Mouse (Mus musculus): Measurements from ENCODE around the gene Zfp958. TPM values are rescaled to one million over a fixed set of nuclear protein-coding genes. Genes with fewer than 3 reads are reported as not detected.

Gene Zfp958
- total and polyA plus RNA-seq, 3 experiments = 10.4 to 38.7 (median 15.6) TPM

DNA sequence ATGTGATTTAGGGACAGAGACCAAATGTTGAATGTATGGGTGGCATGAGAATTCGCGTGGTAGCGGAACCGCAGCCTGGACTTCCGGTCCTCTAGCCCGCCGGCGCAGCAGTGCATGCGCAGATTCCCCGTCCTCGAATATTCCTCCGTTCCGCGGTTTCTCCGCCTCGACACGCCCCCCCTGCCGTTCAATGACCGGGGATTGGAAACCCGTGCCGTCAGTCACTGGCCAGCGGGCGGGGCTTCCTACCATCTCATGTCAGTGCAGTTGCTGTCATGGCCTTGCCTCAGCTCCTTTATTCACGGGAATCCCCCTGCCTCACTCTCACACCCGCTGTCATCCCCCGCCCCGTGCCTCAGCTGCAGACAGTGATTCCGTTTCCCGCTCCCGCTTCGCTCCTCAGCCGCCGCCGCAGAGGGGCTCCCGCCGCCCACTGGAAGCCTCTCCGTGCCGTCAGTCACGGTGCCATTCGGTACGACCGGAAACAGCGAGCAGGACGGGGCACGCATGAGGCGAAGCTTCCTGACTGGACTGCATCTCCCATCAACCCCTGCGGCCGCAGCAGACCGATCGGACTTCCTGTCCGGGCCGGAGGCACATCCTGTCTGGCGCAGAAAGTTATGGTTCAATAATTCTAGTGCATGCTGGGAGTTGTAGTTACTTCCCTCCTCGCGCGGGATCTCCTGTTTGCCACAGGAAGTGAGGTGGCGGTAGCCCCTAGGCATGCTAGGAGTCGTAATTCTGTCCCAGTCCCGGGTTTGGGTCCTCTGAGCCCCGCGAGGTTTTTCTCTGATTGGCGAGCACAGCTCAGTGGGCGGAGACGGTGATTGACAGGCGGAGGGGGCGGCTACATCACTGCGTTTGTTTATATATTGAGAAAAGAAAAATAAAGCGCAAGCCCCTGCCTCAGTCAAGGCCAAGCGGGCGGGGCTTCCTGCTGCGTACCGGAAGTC is 64.6 kb downstream of the Zfp958 start (continued):
- TF ChIP-seq RCOR1 (conservative IDR thresholded peaks at IDR 0.05; ENCODE audit: low read depth, low read length) = no peak; the same call in 1 of the 2 replicates
- peak; percentile 67 for TF ChIP-seq MAZ (IDR thresholded peaks at IDR 0.05; ENCODE audit: low read depth, low read length)
- TF ChIP-seq NRF1 (IDR thresholded peaks at IDR 0.05; ENCODE audit: low read depth, low read length) = peak; percentile 92
- peak; percentile 84; the same call in 1 of the 2 replicates for TF ChIP-seq GABPA (IDR thresholded peaks at IDR 0.05; ENCODE audit: insufficient replicate concordance, low read depth, low read length)
- TF ChIP-seq USF2 (conservative IDR thresholded peaks at IDR 0.05; ENCODE audit: low read depth, low read length) = no peak
- TF ChIP-seq ZC3H11A (IDR thresholded peaks at IDR 0.05; ENCODE audit: low read depth, low read length) = no peak
- TF ChIP-seq RAD21 (IDR thresholded peaks at IDR 0.05; ENCODE audit: low read depth, low read length) = no peak
- TF ChIP-seq ZNF384 (IDR thresholded peaks at IDR 0.05; ENCODE audit: low read depth, low read length) = no peak
- peak; percentile 74 for TF ChIP-seq MAX (IDR thresholded peaks at IDR 0.05; ENCODE audit: low read length)
- TF ChIP-seq CHD2 (IDR thresholded peaks at IDR 0.05; ENCODE audit: low read length) = peak; percentile 98
- peak; percentile 92 for TF ChIP-seq MXI1 (IDR thresholded peaks at IDR 0.05; ENCODE audit: low read depth, low read length)
- TF ChIP-seq MYC (IDR thresholded peaks at IDR 0.05; ENCODE audit: low read depth, low read length) = peak; percentile 89

DNA sequence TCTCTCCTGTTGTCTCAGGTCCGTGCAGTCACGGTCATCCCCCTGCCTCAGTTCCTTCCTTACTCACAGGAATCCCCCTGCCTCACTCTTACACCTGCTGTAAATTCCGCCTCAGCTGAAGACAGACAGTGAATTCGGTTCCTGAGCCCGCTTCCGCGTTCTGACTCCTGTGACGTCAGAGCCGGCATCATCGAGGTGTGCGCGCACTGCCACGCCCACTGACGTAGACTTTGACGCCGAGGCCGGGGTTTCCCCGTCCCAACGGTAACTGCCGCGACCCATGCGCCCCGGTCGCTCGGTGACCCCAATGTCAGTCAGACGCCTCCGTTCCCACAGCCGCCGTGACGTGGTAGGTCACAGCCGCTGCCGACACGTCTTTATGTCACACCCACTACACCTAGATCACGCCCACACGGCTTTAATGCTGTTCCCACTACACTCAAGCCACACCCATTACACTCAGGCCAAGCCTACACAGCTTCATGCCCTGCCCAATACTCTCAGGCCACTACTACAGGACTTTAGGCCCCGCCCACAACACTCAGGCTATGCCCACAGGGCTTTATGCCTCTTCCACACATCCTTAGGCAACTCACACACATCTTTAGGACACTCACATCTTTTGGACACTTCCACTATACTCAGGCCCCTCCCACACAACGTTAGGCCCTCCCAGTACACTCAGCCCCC is 65.4 kb downstream of the Zfp958 start:
- in situ Hi-C loops (cut with MboI; ENCODE audit: low pct_ligation_motif_present, low pct_unique_long_range_greater_than_20kb, low sequenced_read_pairs) = loop anchor here (5.0 kb wide), 1 partner anchor 66 kb away; the partner anchor contains the start of gene Zfp958
- Histone ChIP-seq H3K27ac (ENCODE audit: insufficient read depth, low read depth) (peak overlapping the region; percentile 94), H3K9ac (ENCODE audit: insufficient read depth, low read depth) (peak overlapping the region; percentile 62), H3K4me3 (replicated peaks in 1 of 3; ENCODE audit: low read depth in 2 of 3, low read length in 2 of 3, poor library complexity in 1 of 3) (peak overlapping the region; percentile 69 to 79 (median 77)), H3K4me2 (ENCODE audit: insufficient read depth, low read depth, poor library complexity, severe bottlenecking) (peak overlapping the region; percentile 10; the same call in 1 of the 2 replicates), H3K4me1 (ENCODE audit: control insufficient read depth in 1 of 2, insufficient read depth in 2 of 2) (no peaks in the 10 kb centered on the region), H3K27me3 (replicated peaks) (no peaks in the 10 kb centered on the region), H3K36me3 (replicated peaks in 1 of 2; ENCODE audit: control insufficient read depth in 1 of 2, insufficient read depth in 1 of 2, low read length in 1 of 2) (no peaks in the 10 kb centered on the region), H3K9me3 (replicated peaks; ENCODE audit: low read length) (peaks cover 6% of the 10 kb centered on the region), H3K79me2 (replicated peaks; ENCODE audit: control insufficient read depth, extremely low read depth, insufficient read depth, poor library complexity, severe bottlenecking) (peaks cover 13% of the 10 kb centered on the region)
- dilution Hi-C loops (cut with MboI; ENCODE audit: extremely low pct_ligation_motif_present, extremely low pct_unique_long_range_greater_than_20kb, low sequenced_read_pairs) = no loop called here
- TF ChIP-seq ZKSCAN1 (IDR thresholded peaks at IDR 0.05; ENCODE audit: borderline replicate concordance, low read depth, low read length) = no peak
- TF ChIP-seq MAX (IDR thresholded peaks at IDR 0.05; ENCODE audit: low read length) = peak; percentile 71
- TF ChIP-seq KAT2A (IDR thresholded peaks at IDR 0.05; ENCODE audit: insufficient replicate concordance, low read length) = 0 out of 2 replicates have a peak, but pooled peaks have one; percentile 32
- TF ChIP-seq TCF12 (IDR thresholded peaks at IDR 0.05; ENCODE audit: low read depth, low read length) = peak; percentile 46; the same call in 1 of the 2 replicates
- TF ChIP-seq ELF1 (IDR thresholded peaks at IDR 0.05; ENCODE audit: low read depth, low read length) = peak; percentile 94
- peak; percentile 62 for TF ChIP-seq GABPA (IDR thresholded peaks at IDR 0.05; ENCODE audit: insufficient replicate concordance, low read depth, low read length)
- TF ChIP-seq POLR2A (IDR thresholded peaks at IDR 0.05; ENCODE audit: low read depth, low read length) = no peak
- peak; percentile 59; the same call in 1 of the 2 replicates for TF ChIP-seq ETS1 (conservative IDR thresholded peaks at IDR 0.05; ENCODE audit: low read depth, low read length)
- peak; percentile 55 for TF ChIP-seq NRF1 (IDR thresholded peaks at IDR 0.05; ENCODE audit: low read depth, low read length)
- 0 out of 2 replicates have a peak, but pooled peaks have one; percentile 17 for TF ChIP-seq TBP (conservative IDR thresholded peaks at IDR 0.05; ENCODE audit: low read depth, low read length)
- no peak for TF ChIP-seq MEF2A (IDR thresholded peaks at IDR 0.05; ENCODE audit: borderline replicate concordance, low read depth, low read length)
- 0 out of 2 replicates have a peak, but pooled peaks have one; percentile 17 for TF ChIP-seq EP300 (IDR thresholded peaks at IDR 0.05; ENCODE audit: low read length)
- TF ChIP-seq HCFC1 (IDR thresholded peaks at IDR 0.05; ENCODE audit: low read depth, low read length) = no peak
- TF ChIP-seq ZC3H11A (IDR thresholded peaks at IDR 0.05; ENCODE audit: low read depth, low read length) = no peak
- no peak for TF ChIP-seq PAX5 (IDR thresholded peaks at IDR 0.05; ENCODE audit: low read length)
- TF ChIP-seq JUND (conservative IDR thresholded peaks at IDR 0.05; ENCODE audit: low read depth, low read length) = 0 out of 2 replicates have a peak, but pooled peaks have one; percentile 3
- DNase-seq (ENCODE audit: extremely low read depth) = peak; percentile 94
